Mouse (Mus musculus): ENCODE data around the gene Cc2d1b. TPM values are rescaled to one million over a fixed set of nuclear protein-coding genes. Genes with fewer than 3 reads are reported as not detected.

Cc2d1b gene
- total RNA-seq, 2 experiments from 2014 or later, result 36.1 to 43.0 TPM

GRCm38 (mm10) chr4:108637721-108638120, 18.0 kb downstream of the Cc2d1b start:
- no peak for DNase-seq
- intact Hi-C loops (cut with DNase I), result no loop called here

GRCm38 (mm10) chr4:108638752-108639151, 19.0 kb downstream of the Cc2d1b start:
- DNase-seq, result no peak
- intact Hi-C loops (cut with DNase I), result no loop called here

- intact Hi-C loops (cut with DNase I), result no loop called here
- DNase-seq, result no peak
Observed at GRCm38 (mm10) chr4:108664407-108664806, 44.7 kb downstream of the Cc2d1b start.

Other genes starting within 250 kb of the Cc2d1b start
- not detected for gene Shisal2a, start 236.6 kb upstream of the Cc2d1b start, total RNA-seq (2021)
- 10 to 100 TPM; 15.5 to 16.2 TPM for gene Gpx7, start 213.0 kb upstream of the Cc2d1b start, total RNA-seq (2021)
- 10 to 100 TPM; 72.8 to 77.6 TPM for gene Tut4, start 160.5 kb upstream of the Cc2d1b start, total RNA-seq (2021)
- gene Prpf38a, start 40.6 kb upstream of the Cc2d1b start, total RNA-seq (2021), result 10 to 100 TPM; 48.8 to 52.9 TPM
- gene Orc1, start 40.5 kb upstream of the Cc2d1b start, total RNA-seq (2021), result under 1 TPM; 0.83 to 0.90 TPM
- 1 to 10 TPM in 1 of 2 experiments, under 1 TPM in 1; 0.70 to 1.2 TPM for gene 3110021N24Rik, start 99.7 kb downstream of the Cc2d1b start, total RNA-seq (2021)
- 10 to 100 TPM; 49.6 to 53.0 TPM for gene Zfyve9, start 160.9 kb downstream of the Cc2d1b start, total RNA-seq (2021)
- 100 to 1,000 TPM in 1 of 2 experiments, 10 to 100 TPM in 1; 99.8 to 114 TPM for gene Btf3l4, start 213.7 kb downstream of the Cc2d1b start, total RNA-seq (2021)
- 10 to 100 TPM; 52.4 to 55.6 TPM for gene Txndc12, start 214.7 kb downstream of the Cc2d1b start, total RNA-seq (2021)
- gene Kti12, start 227.8 kb downstream of the Cc2d1b start, total RNA-seq (2021), result 10 to 100 TPM; 17.4 to 19.2 TPM
- gene A730015C16Rik, start 228.7 kb downstream of the Cc2d1b start, total RNA-seq (2021), result not detected